ENCODE assay signal across 18 mouse cellular contexts in the genomic region with DNA sequence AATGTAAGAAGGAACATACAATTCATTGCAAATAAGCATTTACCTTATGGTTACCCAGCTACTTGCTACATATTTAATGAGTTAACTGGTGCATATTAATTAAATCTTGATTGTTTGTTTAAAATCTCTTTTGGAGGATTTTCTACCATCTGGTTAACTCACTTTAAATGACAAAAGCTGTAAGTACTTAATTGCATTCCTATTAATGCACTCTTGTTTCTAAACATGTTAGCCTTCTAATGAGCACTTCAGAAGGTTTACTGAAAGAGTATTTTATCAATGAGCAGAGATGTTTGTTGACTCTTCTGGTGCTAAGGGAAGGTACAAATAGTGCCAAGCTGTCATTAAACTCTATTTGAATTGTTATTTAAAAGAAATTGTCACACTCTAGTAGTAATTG.
"Had no signal": no experiment of that assay in that cellular context is flagged by ENCODE, and none has a peak within 500 bp of the region (broad histone marks: within the 10 kb centered on the region; RNA-seq: fewer than 3 reads in every experiment).

No protein-coding gene starts in this region.

- H3K36me3 ChIP-seq: lung, embryonic 15.5 days; midbrain, embryonic 13.5 days; midbrain, embryonic 15.5 days; neural tube, embryonic 12.5 days; stomach, embryonic 15.5 days had no signal

- H3K27ac ChIP-seq: lung, embryonic 15.5 days; macrophage; midbrain, embryonic 13.5 days; midbrain, embryonic 15.5 days; neural tube, embryonic 12.5 days; stomach, embryonic 15.5 days; stomach, postnatal 0 days had no signal

- H3K4me2 ChIP-seq: lung, embryonic 15.5 days; midbrain, embryonic 11.5 days; midbrain, embryonic 13.5 days; midbrain, embryonic 15.5 days; neural tube, embryonic 12.5 days; stomach, embryonic 15.5 days had no signal

- ATAC-seq: liver, postnatal 0 days; lung, postnatal 0 days; midbrain, embryonic 13.5 days; midbrain, embryonic 15.5 days had no signal

- H3K4me3 ChIP-seq: lung, embryonic 15.5 days; megakaryocyte, embryonic 14.5 days; midbrain, embryonic 13.5 days; midbrain, embryonic 15.5 days; neural tube, embryonic 12.5 days; stomach, embryonic 15.5 days had no signal

- H3K4me1 ChIP-seq: lung, embryonic 15.5 days; megakaryocyte, embryonic 14.5 days; midbrain, embryonic 13.5 days; midbrain, embryonic 15.5 days; neural tube, embryonic 12.5 days; stomach, embryonic 15.5 days had no signal

- H3K9me3 ChIP-seq: lung, embryonic 15.5 days; midbrain, embryonic 13.5 days; midbrain, embryonic 15.5 days; neural tube, embryonic 12.5 days; stomach, embryonic 15.5 days had no signal

- H3K27me3 ChIP-seq: lung, embryonic 15.5 days; megakaryocyte, embryonic 14.5 days; midbrain, embryonic 13.5 days; midbrain, embryonic 15.5 days; neural tube, embryonic 12.5 days; stomach, embryonic 15.5 days had no signal

- DNase-seq: liver, postnatal 0 days; lung, adult 2 months; lung, postnatal 14 days; lung, postnatal 36 days; right cerebral cortex, postnatal 14 days; thymus, adult 2 months; thymus, postnatal 25 days; thymus, postnatal 4 days had no signal

- H3K9ac ChIP-seq: liver, postnatal 0 days; lung, embryonic 15.5 days; midbrain, embryonic 13.5 days; midbrain, embryonic 15.5 days; neural tube, embryonic 12.5 days; stomach, embryonic 15.5 days had no signal
